Mouse (Mus musculus) megakaryocyte, adult 5-6 weeks (primary cell): Measurements from ENCODE around the gene Lcn12. TPM values are rescaled to one million over a fixed set of nuclear protein-coding genes. Genes with fewer than 3 reads are reported as not detected.

Source experiments
- ATAC-seq: 2 replicates; pipeline ENCODE4 v1.8.0; 2016; ENCODE audit warnings: mild to moderate bottlenecking, inconsistent platforms; ENCODE audit not compliant: poor library complexity, severe bottlenecking
- total RNA-seq, 2 experiments: library from RNA; stranded (forward) in 1 of 2; stranded (reverse) in 1 of 2; fragments of 153-499, 151-499 nt in 1 of 2; fragments of 221-1000, 200-1000 nt in 1 of 2; gene quantifications; 2 replicates each; pipeline versions ENCODE4 v1.2.3 to v1.2.4; 2015 to 2017

Lcn12 gene
- total RNA-seq (2015) (not detected in 2 replicates), total RNA-seq (2017) (not detected in 2 replicates)

DNA sequence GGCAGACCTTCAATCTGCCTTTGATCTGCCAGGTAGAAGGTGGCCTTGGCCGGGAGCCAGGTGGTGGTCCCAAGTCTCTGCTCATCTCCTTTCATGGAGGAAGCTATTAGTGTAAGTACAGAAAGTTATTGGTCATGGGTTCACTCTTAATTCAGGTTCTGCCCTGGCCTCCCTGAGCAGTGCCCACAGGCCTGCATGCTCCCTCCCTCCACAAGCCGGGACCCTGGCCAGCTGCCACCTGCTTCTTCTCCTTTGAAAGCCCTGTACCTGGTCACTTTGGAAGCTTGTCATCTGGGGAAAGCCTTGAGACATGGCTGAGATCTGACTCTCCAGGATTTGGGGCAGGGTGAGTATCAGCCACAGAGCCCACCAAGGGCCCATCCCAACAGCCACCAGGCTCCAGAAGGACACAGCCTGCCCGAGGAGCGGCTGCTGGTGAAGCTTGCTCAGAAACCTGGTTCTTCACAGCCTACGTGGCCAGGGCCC is at the start of gene Lcn12:
TSS of gene Lcn12 (minus strand) at position 436 of the 486 bp plus-strand sequence.
- ATAC-seq: no peak

DNA sequence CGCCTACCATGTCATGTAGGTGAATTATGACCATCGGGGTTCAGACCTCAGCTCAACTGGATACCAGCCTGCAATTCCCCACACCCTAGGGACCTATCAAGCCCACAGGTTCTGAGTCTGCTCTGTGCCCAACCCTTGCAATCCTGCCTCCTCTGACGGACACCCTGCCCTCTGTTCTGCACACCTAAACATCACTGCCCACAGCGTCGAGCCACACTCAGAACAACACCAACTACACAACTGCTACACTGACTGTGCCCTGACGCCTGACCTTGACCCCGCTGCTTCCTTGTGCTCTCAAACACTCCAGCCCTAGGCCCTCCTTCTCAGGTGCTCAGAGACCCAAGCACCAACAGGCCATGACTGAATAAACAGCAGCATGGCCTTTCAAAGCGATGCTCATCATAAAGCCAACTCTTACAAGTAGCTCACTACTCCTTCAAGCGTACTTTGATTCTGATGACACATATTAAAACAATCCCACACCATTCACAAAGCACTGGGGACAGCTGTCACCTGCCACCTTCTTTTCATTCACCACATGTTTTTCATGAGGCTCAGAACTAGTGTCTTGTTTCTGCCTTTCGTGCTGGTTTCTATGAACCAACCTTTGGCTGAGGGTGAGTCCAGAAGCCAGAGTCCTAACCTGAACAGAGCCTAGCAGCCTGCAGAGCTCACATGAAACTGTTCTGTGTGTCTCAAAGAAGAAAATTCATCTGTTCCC is 48.1 kb upstream of the Lcn12 start:
- no peak for ATAC-seq

DNA sequence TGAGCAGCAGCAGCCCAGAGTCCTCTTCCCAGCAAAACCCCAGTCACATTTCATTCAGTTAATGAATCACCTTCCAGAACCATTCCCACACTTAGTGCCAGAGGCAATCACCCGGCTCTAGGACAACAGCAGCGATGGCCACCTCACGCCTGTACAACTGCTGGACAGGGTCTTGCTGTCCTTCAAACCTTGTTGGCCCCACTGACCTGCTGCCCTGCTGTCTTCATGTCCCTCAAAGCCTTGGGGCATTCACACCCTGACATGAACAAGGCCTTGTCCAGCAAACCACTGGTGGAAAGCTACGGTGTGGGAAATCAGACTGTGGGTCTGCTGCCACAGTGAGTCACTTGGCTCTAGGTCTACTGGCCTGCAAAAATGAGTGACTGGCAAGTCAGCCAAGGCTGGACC is 46.8 kb upstream of the Lcn12 start:
- ATAC-seq: no peak

DNA sequence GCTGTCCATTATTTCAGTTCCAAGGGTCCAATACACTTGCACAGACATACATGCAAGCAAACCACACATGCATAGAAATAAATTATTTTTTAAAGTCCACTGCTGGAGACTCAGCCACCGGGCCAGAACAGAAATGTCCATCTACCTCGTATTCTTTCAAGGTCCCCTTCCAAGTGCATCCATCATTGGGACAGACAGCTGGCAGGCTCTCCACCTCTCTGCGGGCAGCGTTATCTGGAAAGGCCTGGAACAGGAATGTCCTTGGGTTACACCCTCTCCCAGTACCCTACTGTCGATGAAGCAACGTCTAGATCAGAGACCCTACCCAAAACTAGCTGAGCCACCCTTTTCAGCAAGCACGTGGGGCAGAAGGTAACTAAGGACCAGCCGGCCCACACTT is 42.8 kb upstream of the Lcn12 start:
- ATAC-seq: no peak

DNA sequence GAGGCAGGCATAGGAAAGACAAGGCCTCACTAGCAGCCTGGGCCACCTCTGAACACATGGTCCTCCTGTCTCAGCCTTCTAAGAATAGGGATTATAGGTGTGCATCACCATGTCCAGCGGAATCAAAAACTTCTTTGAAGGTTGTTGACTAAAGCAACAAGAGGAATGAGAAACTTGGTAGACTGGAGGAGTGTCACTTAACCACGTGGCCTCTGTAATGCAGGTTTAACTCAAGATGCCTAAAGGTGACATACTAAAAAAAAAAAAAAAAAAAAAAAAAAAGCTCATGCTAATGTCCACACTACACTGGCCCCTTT is 41.1 kb upstream of the Lcn12 start:
- no peak for ATAC-seq

DNA sequence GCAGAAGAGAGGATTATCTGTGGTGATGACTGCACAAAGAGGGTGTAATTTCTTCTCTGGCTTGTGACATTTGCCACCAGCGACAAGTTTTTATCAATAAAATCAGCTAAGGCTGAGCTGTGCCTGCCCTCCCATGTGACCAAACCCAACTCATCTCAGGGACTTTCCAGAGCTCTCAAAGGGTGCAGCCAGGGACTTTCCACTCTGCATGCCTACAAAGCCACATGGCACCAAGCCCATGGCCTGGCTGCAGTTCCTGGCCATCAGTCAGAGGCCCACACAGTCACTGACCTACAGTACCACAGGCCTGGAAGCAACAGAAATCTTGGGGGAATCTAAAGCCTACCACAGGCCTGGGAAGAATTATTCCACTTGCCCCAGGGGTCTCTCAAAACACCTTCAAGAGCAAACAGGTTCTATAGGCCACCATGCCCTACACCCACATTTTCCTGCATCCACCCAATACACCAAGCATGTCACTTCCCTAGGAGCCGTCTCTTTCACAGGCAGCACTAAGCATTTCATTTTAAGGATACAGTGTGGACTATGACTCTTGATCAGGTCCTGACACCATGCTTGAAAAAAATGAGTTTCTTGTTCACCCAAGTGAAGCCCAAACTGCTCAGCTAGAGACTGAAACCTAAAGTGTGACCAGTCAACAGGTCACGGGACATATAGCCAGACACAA is 40.6 kb upstream of the Lcn12 start:
- peak; percentile 56 for ATAC-seq

DNA sequence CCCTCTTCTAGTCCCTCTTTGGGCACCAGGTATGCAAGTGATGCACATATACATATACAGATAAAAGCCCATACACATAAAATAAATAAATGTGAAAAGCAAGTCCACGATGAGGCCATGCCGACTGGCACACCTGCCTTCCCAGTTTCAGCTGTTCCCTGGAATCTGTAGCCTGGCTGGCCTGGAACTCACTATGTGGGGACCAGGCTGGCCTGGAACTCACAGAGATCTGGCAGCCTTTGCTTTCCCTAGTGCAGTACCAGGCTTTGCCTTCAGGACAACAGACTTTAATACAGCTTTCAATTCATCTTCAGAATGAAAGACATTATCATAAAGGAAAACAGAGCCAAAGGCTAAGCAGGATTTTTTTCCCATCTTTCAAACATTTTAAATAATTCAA is 40.0 kb upstream of the Lcn12 start:
- no peak for ATAC-seq

DNA sequence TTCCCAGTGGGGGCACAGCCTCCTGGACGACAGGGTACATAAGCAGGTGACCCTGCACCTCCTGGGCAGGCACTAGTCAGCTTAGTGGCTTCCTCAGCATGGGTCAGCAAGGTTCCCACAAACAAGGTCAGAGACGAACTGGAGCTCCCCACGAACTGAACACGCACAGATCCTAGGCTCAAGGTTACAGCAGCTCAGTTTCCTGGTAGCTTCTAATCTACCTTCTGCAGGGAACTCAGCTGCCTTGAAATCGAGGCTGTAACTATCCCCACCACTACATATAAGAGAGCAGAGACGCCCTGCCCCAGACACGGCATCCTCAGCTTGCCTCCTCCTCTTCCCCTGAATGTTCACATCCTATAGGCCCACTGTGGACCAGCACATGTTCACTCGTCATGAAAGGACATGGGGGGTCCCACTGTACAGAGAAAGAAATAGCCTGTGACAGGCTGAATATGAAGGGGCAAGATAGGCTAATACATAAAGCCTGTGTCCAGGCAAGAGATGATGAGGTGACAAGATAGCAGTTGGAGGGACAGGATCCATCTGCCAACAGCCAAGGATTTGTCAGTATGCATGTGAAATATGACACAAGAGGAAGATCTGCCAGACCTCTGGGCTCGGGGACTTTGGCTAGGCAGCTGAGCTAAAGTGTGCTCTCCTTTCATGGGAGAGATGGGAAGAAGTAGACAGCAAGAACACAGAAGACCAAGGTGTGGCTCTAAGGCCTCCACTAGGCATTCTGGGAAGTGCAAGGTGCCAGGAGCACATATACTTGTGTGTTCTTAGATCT is 33.0 kb upstream of the Lcn12 start:
- no peak for ATAC-seq

DNA sequence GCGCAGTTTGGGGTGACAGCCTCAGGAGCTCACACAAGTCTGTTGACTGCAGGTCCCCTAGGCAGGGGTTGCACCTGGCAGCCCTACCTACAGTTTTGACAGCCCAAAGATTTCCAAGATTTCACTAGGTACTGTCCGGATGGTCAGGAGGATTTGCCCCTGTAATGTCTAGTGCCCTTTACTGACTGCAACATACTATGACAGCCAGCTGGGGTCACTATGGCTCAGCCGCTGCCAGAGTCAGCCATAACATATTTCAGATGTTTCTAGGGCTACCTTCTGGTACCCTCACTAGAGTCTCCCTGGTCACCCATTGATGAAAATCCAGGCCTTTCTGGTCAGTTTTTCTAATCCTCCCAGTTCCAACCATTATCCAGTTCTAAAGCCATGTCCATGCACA is 16.2 kb upstream of the Lcn12 start:
- ATAC-seq: no peak

DNA sequence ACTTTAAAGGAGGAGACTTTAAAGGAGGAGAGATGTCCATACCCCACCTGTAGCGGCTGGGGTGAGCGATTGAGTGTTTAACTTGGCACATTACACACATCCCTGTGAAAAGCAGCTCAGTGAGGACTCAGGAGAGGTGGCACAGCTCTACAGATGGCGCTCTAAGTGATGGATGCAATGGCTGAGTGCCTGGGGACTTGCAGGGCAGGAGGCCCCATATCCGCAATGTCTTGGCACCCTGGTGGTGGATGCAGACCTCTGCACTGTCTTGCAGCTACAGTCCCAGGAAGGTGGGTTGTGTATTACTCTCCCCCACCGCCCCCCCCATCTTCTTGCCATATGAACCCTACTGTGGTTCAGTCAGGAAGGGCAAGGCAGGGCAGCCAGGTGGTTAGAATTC is 13.3 kb upstream of the Lcn12 start:
- ATAC-seq: peak; percentile 51; the same call in 1 of the 2 replicates

DNA sequence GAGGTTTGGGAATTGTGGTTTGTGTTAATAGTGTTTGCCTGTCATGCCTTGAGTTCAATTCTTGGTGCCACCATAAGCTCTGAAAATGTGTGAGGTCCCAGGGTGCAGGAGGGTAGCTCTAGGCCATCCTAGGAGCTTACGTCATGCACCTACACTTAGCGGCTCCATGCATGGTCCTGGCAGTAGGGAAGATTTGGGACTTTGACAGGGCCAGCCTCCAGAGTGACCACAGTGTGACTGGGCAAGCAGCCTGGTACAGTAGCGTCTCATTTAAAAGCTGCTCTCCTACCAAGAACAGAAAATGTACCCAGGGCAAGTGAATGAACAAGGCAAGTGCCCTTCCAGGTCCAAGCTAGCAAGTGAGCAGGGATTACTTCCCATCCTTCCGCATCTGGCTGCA is 12.1 kb upstream of the Lcn12 start:
- no peak for ATAC-seq

DNA sequence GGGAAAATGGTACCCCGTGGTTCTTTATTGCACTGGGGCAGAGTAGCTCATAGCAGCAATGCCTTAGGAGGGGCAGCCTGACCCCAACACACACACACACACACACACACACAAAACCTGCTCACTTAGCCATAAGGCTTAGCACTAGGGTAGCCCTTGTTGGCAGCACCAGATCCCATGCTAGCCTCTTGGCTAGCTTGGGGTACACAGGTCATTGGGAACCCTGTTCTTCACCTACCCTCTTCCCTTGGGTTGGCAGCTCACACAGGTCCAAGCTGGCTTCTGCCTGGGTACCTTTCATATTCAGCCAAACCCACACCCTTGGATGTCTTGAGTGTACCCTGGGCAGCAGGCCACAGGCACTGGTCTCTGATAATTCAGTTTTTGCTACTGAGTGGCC is 11.3 kb upstream of the Lcn12 start:
- no peak for ATAC-seq

DNA sequence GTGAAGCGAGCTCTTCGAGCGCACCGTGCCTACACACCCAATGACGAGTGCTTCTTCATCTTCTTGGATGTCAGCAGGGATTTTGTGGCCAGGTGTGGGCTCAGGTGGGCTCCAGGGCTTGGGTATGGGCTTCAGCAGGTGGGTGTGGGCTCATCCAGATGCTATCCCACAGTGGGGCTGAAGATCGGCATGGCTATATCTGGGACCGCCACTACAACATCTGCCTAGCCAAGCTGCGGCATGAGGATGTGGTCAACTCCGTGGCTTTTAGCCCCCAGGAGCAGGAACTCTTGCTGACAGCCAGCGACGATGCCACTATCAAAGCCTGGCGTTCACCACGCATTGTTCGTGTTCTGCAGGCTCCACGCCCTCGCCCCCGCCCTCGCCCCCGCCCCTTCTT is 10.8 kb upstream of the Lcn12 start:
- no peak for ATAC-seq

DNA sequence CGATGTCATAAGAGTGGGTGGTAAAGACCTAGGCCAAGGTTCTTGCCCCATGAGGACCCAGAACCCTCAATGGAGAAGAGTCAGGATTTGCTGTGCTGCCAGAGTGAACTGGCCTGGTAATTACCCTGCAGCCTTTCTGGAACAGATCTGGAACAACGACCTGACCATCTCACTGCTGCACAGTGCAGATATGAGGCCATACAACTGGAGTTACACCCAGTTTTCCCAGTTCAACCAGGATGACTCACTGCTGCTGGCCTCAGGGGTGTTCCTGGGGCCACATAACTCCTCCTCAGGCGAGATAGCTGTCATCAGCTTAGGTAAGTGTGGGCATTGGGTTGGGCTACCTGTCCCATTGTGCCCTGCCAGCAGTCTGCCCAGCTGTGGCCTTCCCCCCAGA is 9.0 kb upstream of the Lcn12 start:
- ATAC-seq: no peak

DNA sequence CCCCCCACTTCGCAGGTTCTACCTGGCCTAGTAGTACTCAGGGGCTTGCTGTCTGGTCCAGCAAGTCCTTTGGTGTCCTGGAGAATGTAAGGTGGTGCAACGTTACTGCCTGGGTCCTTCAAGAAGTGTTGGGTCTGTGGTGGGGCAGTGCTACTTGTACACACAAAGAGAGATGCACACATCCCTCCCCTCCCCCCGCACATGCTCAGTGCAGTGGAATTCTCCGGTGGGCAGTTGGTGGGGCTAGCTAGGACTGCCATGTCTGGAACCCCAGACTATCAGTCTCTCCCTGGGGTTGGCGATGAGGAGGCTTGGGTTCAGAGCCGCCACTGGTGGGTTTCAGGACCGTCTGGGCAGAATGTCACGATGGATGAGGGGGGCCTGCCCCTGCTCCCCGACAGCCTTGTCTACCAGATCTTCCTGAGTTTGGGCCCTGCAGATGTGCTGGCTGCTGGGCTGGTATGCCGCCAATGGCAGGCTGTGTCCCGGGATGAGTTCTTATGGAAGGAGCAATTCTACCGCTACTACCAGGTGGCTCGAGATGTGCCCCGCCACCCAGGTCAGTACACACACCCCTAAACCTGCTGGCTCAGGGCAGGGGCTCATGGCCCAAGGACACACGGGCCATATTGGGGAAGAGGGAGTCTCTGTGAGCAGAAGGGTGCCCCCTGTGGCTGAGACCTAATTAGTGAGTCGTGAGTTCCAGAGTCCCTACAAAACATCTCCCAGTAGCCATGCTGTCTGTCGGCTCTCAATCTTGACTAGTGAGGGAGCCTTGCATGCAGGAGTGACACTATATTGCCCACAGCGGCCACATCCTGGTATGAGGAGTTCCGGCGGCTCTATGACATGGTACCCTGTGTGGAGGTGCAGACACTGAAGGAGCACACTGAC is 8.1 kb upstream of the Lcn12 start, which contains the start of gene C8g:
TSS of gene C8g (minus strand) at position 127 of the 894 bp plus-strand sequence.
- ATAC-seq: no peak

DNA sequence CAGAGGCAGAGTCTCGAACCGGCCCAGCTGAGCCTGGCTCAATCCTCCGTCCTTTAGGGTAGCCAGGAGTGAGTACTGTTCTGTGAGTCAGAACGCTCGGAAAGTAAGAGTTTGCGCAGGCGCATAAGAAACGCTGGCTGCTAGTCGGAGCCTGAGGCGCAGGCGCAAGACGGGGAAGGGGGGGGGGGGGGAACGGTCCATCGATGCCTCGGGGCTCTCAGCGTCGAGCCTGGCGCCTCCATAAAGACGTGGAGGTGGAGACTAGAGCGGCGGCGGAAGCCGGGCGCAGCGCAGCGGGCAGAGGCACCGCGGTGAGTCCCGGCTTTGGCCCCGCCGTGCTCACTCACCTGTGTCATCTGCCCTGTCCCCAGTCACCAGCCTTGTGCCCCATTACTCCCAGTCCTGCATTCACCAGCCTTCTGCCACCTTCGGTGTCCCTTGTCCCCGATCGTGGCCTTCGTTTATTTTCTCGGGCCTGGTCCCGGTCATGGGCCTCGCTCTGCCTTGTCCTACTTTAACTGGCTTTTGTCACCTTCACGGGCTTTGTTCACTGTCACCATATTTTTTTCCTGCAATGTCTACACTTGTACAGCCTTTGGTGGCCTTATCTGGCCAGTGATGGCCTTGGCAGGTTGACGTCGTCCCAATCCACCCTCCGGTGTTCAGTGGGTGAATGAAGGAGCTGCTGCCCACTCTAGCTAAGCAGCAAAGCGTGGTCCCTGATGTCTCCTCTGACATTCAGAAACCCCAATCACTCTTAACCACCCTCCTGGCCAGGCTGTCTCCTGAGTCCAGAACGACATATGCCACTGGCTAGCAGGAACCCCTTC is 7.1 kb upstream of the Lcn12 start, which contains the start of gene Fbxw5:
TSS of gene Fbxw5 (plus strand) at position 175 of the 830 bp plus-strand sequence.
- ATAC-seq: peak; percentile 94

DNA sequence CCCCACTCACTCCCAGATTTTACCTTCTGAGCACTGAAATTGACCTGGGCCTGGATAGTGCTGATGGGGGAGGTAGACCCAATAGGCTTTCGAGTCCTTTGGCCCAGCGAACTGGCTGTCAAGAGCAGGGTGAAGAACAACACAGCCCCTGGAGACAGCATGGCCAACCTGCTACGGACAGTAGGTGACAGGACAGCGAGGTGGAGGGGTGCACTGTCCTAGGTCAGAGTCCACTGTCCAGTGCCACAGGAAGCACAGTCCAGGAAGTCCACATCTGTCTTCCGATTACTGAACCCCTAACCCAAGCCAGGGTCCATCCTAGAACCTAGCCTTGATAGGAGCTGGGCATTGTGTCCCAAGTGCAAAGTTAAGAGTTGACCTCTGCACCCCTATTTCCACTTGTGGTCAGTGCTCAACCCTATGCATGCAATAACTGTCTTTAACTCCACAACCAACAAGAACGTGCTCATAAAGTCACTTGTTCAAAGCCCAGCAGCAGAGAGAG is 6.4 kb upstream of the Lcn12 start:
- no peak for ATAC-seq

DNA sequence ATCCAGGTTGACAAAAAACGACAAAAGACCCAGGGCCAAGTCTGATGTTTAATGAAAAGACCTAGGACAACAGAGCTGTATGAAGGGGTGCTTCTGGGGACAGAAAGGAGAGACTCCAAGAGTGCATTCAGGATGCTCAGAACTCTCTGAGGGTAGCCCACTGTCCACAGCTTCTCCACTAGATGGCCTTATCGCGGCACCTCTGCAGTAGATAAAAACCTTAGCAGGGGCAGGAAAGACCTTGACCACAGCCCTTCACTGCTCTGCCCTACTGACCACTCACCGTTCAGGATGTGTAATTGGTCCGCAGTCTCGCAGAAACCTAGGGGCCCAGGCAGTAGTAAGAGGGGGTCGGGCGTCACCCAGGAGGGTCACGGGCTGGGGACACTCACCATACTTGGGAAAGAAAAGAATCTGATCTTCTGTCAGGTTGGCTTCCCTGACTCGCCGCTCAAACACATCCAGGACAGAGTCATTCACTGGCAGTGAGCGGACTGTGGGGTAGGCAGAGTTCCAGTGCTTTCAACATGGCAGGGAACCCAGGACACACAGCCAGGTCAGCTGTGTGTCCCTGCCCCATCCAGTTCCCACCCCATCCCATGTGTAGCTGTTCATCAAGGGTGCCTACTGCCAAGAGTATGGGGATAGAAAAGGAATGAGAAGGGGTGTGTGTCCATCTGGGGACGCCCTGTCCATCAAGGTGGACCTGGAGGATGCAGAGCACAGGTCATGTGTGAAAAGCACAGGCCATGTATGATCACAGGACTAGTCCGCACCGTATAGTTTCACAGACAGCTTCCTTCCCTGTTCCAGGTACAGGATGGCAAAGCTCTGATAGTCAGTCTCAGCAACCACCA is 5.1 kb upstream of the Lcn12 start:
- ATAC-seq: no peak
